Mouse (Mus musculus): ENCODE measurements around the gene Ifit1. TPM values are rescaled to one million over a fixed set of nuclear protein-coding genes. Genes with fewer than 3 reads are reported as not detected.

Ifit1 gene
- total and polyA plus RNA-seq, 3 experiments = 0.25 to 2.3 (median 1.4) TPM

DNA sequence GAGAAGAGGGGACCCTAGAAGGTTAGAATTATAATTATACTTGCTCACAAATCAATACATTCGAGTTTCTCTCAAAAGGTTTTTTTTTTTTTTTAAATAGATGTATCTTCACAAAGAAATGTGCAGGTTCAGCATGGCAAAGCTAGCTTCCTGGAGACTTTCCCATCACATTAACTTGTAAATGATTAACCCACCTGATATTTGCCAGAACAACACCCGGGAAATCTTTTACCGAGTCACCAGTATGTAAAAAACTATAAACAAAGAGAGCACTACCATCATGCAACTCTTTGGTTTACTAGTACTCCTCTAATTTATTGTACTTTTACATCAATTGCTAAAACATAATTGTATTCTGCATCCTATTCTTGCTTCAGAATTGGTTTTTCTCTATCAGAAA, 57.8 kb downstream of the Ifit1 start:
- Histone ChIP-seq H3K9me3 (replicated peaks; ENCODE audit: low read length) (no peaks in the 10 kb centered on the region), H3K4me1 (ENCODE audit: control insufficient read depth in 1 of 2, insufficient read depth in 2 of 2) (no peaks in the 10 kb centered on the region), H3K4me3 (replicated peaks in 1 of 3; ENCODE audit: low read depth in 2 of 3, low read length in 2 of 3, poor library complexity in 1 of 3) (no peak overlapping the region), H3K4me2 (ENCODE audit: insufficient read depth, low read depth, poor library complexity, severe bottlenecking) (no peak overlapping the region), H3K79me2 (replicated peaks; ENCODE audit: control insufficient read depth, extremely low read depth, insufficient read depth, poor library complexity, severe bottlenecking) (no peaks in the 10 kb centered on the region), H3K9ac (ENCODE audit: insufficient read depth, low read depth) (no peak overlapping the region), H3K27me3 (replicated peaks) (no peaks in the 10 kb centered on the region), H3K36me3 (replicated peaks in 1 of 2; ENCODE audit: control insufficient read depth in 1 of 2, insufficient read depth in 1 of 2, low read length in 1 of 2) (no peaks in the 10 kb centered on the region), H3K27ac (ENCODE audit: insufficient read depth, low read depth) (no peak overlapping the region)
- in situ Hi-C loops (cut with MboI; ENCODE audit: low pct_ligation_motif_present, low pct_unique_long_range_greater_than_20kb, low sequenced_read_pairs) (no loop called here), dilution Hi-C loops (cut with MboI; ENCODE audit: extremely low pct_ligation_motif_present, extremely low pct_unique_long_range_greater_than_20kb, low sequenced_read_pairs) (no loop called here)
- no peak for DNase-seq (ENCODE audit: extremely low read depth)
- TF ChIP-seq USF2 (conservative IDR thresholded peaks at IDR 0.05; ENCODE audit: low read depth, low read length) (no peak), GABPA (IDR thresholded peaks at IDR 0.05; ENCODE audit: insufficient replicate concordance, low read depth, low read length) (no peak), JUN (IDR thresholded peaks at IDR 0.05; ENCODE audit: insufficient read depth, low read depth, low read length) (no peak), KAT2A (IDR thresholded peaks at IDR 0.05; ENCODE audit: insufficient replicate concordance, low read length) (no peak)

DNA sequence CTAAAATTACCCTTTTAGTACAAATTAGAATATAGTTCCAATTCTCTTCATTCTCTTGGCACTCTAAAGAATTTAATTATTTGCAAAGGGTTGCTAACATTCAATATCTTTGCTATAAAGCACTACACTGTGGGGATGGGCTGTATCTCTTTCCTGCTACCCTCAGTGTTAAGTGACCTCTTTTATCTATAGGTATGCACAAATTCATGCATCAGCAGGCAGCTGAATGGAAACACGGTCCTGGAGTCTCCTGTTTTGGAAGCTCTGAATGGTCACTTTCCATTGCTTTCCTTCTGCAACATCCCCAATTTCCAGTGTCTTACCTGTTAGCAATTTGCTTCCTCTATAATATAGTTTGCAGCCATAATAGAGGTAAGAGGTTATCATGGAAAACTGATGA, 58.2 kb downstream of the Ifit1 start:
- dilution Hi-C loops (cut with MboI; ENCODE audit: extremely low pct_ligation_motif_present, extremely low pct_unique_long_range_greater_than_20kb, low sequenced_read_pairs) (no loop called here), in situ Hi-C loops (cut with MboI; ENCODE audit: low pct_ligation_motif_present, low pct_unique_long_range_greater_than_20kb, low sequenced_read_pairs) (no loop called here)
- Histone ChIP-seq H3K4me1 (ENCODE audit: control insufficient read depth in 1 of 2, insufficient read depth in 2 of 2) (no peaks in the 10 kb centered on the region), H3K36me3 (replicated peaks in 1 of 2; ENCODE audit: control insufficient read depth in 1 of 2, insufficient read depth in 1 of 2, low read length in 1 of 2) (no peaks in the 10 kb centered on the region), H3K4me3 (replicated peaks in 1 of 3; ENCODE audit: low read depth in 2 of 3, low read length in 2 of 3, poor library complexity in 1 of 3) (no peak overlapping the region), H3K79me2 (replicated peaks; ENCODE audit: control insufficient read depth, extremely low read depth, insufficient read depth, poor library complexity, severe bottlenecking) (no peaks in the 10 kb centered on the region), H3K27ac (ENCODE audit: insufficient read depth, low read depth) (no peak overlapping the region), H3K9ac (ENCODE audit: insufficient read depth, low read depth) (no peak overlapping the region), H3K27me3 (replicated peaks) (no peaks in the 10 kb centered on the region), H3K4me2 (ENCODE audit: insufficient read depth, low read depth, poor library complexity, severe bottlenecking) (no peak overlapping the region), H3K9me3 (replicated peaks; ENCODE audit: low read length) (no peaks in the 10 kb centered on the region)
- DNase-seq (ENCODE audit: extremely low read depth) = no peak
- no peak for TF ChIP-seq GABPA (IDR thresholded peaks at IDR 0.05; ENCODE audit: insufficient replicate concordance, low read depth, low read length)
- TF ChIP-seq ELF1 (IDR thresholded peaks at IDR 0.05; ENCODE audit: low read depth, low read length) = no peak
- no peak for TF ChIP-seq CTCF (conservative IDR thresholded peaks at IDR 0.05 in 1 of 2, IDR thresholded peaks at IDR 0.05 in 1 of 2; ENCODE audit: low read depth in 2 of 2, low read length in 2 of 2)
- TF ChIP-seq KAT2A (IDR thresholded peaks at IDR 0.05; ENCODE audit: insufficient replicate concordance, low read length) = no peak
- TF ChIP-seq NELFE (IDR thresholded peaks at IDR 0.05; ENCODE audit: low read depth, low read length) = no peak
- TF ChIP-seq MXI1 (IDR thresholded peaks at IDR 0.05; ENCODE audit: low read depth, low read length) = no peak
- no peak for TF ChIP-seq MAZ (IDR thresholded peaks at IDR 0.05; ENCODE audit: low read depth, low read length)
- no peak for TF ChIP-seq JUN (IDR thresholded peaks at IDR 0.05; ENCODE audit: insufficient read depth, low read depth, low read length)
- no peak for TF ChIP-seq ZKSCAN1 (IDR thresholded peaks at IDR 0.05; ENCODE audit: borderline replicate concordance, low read depth, low read length)
- no peak for TF ChIP-seq ZC3H11A (IDR thresholded peaks at IDR 0.05; ENCODE audit: low read depth, low read length)
- TF ChIP-seq TBP (conservative IDR thresholded peaks at IDR 0.05; ENCODE audit: low read depth, low read length) = no peak
- no peak for TF ChIP-seq E2F4 (IDR thresholded peaks at IDR 0.05; ENCODE audit: insufficient replicate concordance, low read depth, low read length)
- TF ChIP-seq POLR2AphosphoS2 (IDR thresholded peaks at IDR 0.05; ENCODE audit: low read depth, low read length) = no peak

Measured in CH12.LX (cell line).